Mouse (Mus musculus): ENCODE results near the gene Itpr1.

The Itpr1 gene

GRCm38 (mm10) chr6:108214294-108214925 lies 1.5 kb downstream of the Itpr1 start:
- DNase-seq: no peak

- DNase-seq: no peak
Measured at GRCm38 (mm10) chr6:108216091-108216490, 3.2 kb downstream of the Itpr1 start.

GRCm38 (mm10) chr6:108216832-108217231 lies 3.9 kb downstream of the Itpr1 start:
- no peak for DNase-seq

GRCm38 (mm10) chr6:108217987-108218386 lies 5.1 kb downstream of the Itpr1 start:
- DNase-seq: no peak

- no peak for DNase-seq
Measured at GRCm38 (mm10) chr6:108222435-108222834, 9.5 kb downstream of the Itpr1 start.

GRCm38 (mm10) chr6:108222875-108223274 lies 10.0 kb downstream of the Itpr1 start:
- DNase-seq: no peak

- no peak for DNase-seq
Measured at GRCm38 (mm10) chr6:108224361-108224760, 11.5 kb downstream of the Itpr1 start.

GRCm38 (mm10) chr6:108225027-108225426 lies 12.1 kb downstream of the Itpr1 start:
- no peak for DNase-seq

- no peak for DNase-seq
Measured at GRCm38 (mm10) chr6:108226230-108226629, 13.3 kb downstream of the Itpr1 start.

- DNase-seq: no peak
Measured at GRCm38 (mm10) chr6:108227461-108227860, 14.6 kb downstream of the Itpr1 start.

- DNase-seq: no peak
Measured at GRCm38 (mm10) chr6:108228048-108228447, 15.2 kb downstream of the Itpr1 start.

- no peak for DNase-seq
Measured at GRCm38 (mm10) chr6:108228601-108229000, 15.7 kb downstream of the Itpr1 start.

- no peak for DNase-seq
Measured at GRCm38 (mm10) chr6:108230608-108231007, 17.7 kb downstream of the Itpr1 start.

GRCm38 (mm10) chr6:108231892-108232710 lies 19.2 kb downstream of the Itpr1 start:
- DNase-seq: no peak

GRCm38 (mm10) chr6:108233070-108233469 lies 20.2 kb downstream of the Itpr1 start:
- DNase-seq: peak; percentile 23

- no peak for DNase-seq
Measured at GRCm38 (mm10) chr6:108234536-108234935, 21.6 kb downstream of the Itpr1 start.

GRCm38 (mm10) chr6:108235680-108236123 lies 22.8 kb downstream of the Itpr1 start:
- DNase-seq: peak; percentile 26

- DNase-seq: no peak
Measured at GRCm38 (mm10) chr6:108236411-108236921, 23.6 kb downstream of the Itpr1 start.

GRCm38 (mm10) chr6:108236996-108237395 lies 24.1 kb downstream of the Itpr1 start:
- DNase-seq: no peak

GRCm38 (mm10) chr6:108237585-108237984 lies 24.7 kb downstream of the Itpr1 start:
- DNase-seq: no peak

GRCm38 (mm10) chr6:108238011-108238410 lies 25.1 kb downstream of the Itpr1 start:
- no peak for DNase-seq

GRCm38 (mm10) chr6:108239056-108239455 lies 26.2 kb downstream of the Itpr1 start:
- DNase-seq: no peak

GRCm38 (mm10) chr6:108240004-108240403 lies 27.1 kb downstream of the Itpr1 start:
- no peak for DNase-seq

- DNase-seq: no peak
Measured at GRCm38 (mm10) chr6:108240754-108241153, 27.9 kb downstream of the Itpr1 start.
